Mouse (Mus musculus): Measurements from ENCODE around the gene Tesc.

- TF ChIP-seq CTCF (IDR thresholded peaks at IDR 0.05; ENCODE audit: low read depth): no peak
- TF ChIP-seq EP300 (IDR thresholded peaks at IDR 0.05; ENCODE audit: low read depth): no peak
Measured at GRCm38 (mm10) chr5:118051981-118052662, 24.6 kb downstream of the Tesc start.

Data from liver, embryonic 14.5 days (tissue).